Mouse (Mus musculus) layer of hippocampus, postnatal 25 days (tissue): ENCODE measurements at regions not wholly inside any gene's neighbourhood (a gene's known extent, or its start where the extent isn't known, plus 50 kb on each side); places are given as distances from the start of the nearest gene placed in this dataset.
"Not testable (repeated sequence)": the region's sequence is repeated elsewhere in the genome, so short reads cannot be mapped to it uniquely, and the experiment has no call there.

ENCODE experiments used
- DNase-seq, 2 experiments: peaks; one replicate each; pipeline ENCODE4 v3.0.0; 2022; ENCODE audit warnings: mixed read lengths in 2 of 2, low spot score in 1 of 2; ENCODE audit errors: extremely low spot score in 1 of 2

DNA sequence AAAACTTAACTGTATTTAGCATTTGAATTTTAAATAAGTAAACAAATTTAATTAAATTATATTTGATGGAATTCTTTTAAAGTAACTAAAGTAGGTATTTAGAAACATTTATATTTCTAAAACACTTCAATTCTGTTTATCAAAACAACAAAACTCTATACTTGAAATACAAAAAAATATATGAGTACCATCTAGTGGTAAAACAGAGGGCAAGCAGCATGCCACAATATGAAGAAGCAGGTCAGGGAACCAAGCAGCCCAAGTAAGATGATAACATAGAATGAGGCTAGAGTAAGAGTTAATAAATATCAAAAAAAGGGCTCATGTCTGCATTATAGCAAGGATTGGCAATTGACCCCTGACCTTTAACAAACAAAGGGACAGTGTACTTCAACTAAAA, 639.7 kb downstream of the Cdh10 start:
- no peak for DNase-seq

- peak in 1 of 2 experiments; percentile 44 for DNase-seq
These were observed 654.8 kb downstream of the Cdh10 start for GRCm38 (mm10) chr15:19473521-19473920.

DNA sequence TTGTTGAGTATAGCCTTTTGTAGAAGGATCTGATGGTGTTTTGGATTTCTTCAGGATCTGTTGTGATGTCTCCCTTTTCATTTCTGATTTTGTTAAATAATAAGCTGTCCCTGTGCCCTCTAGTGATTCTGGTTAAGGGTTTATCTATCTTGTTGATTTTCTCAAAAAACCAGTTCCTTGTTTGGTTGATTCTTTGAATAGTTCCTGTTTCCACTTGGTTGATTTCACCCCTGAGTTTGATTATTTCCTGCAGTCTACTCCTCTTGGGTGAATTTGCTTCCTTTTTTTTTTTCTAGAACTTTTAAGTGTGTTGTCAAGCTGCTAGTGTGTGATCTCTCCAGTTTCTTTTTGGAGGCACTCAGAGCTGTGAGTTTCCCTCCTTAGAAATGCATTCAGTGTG, 674.8 kb downstream of the Cdh10 start:
- DNase-seq, result not testable (repeated sequence)

- no peak for DNase-seq
These were observed 700.6 kb downstream of the Cdh10 start for GRCm38 (mm10) chr15:19519377-19519776.

- DNase-seq, result no peak
These were observed 721.9 kb downstream of the Cdh10 start for GRCm38 (mm10) chr15:19540676-19541075.

DNA sequence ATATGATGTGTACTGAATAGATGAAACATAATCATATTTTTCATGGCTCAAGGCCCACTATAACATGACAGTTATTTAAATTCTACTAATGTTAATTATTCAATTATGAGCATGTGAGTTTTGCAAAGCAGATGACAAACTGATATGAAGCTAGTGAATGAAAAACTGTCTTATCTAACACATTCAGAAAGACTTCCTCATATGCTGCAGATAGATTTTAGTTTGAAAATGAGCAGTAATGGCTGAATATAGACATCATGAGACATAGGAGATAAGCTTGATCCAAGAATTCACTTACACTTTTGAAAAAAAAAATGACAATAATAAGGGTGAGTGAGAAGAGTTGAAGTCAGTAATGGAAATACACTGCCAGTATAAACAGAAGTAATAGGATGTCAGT, 731.0 kb downstream of the Cdh10 start:
- no peak for DNase-seq

DNA sequence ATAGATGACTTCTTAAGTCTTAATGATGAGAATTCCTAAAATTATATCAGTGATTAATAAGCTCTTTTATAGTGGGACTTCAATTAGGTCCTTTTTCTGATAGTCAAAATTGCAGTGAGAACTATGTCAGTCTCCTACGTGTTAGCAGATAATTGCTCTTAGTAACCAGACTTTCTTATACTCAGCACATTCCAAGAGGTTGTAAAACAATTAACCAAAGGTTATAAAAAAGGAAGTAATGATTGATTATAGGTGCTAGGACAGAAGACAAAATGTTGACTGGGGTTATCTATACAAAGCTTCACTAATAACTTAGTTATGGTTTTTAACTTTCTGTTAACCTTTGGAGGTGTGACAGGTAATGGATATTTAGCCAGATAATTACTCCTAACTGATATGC, 766.0 kb downstream of the Cdh10 start:
- no peak for DNase-seq

- DNase-seq, result no peak
These were observed 766.5 kb downstream of the Cdh10 start for GRCm38 (mm10) chr15:19585281-19585680.

DNA sequence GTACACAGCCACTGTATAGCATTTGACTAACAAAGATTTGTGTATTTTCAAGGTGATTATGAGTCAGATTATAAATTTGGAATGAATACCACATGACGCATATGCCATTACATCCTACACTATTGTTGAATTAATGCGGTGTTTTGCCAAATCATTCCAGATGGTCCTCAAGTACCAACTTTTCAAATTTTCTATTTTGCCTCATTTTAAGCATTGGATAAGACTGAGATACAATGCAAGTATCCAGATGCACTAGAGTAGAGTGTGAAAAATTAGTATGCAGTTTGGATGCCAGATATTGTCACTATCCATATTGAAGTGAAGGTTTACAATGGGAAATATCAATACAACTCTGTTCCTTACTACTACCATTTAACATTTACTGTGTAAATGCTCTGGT, 775.0 kb downstream of the Cdh10 start:
- no peak for DNase-seq

DNA sequence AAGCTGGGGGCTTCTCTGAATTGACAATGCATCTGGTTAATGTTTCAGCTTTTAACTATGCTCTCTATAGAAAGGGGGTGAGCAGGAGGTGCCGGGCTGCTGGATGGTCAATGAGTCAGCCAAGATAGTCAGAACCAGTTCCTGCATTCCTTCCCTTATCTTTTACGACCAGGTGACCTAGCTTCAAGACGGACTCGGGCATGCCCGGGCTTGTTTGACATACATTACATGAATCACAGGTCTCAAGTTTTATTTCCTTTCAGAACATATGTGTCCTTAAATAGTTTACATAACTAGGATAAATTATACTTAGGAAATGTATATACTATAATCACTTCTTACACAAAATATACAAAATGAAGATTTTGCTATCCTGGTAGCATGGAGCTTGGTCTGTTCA, 803.6 kb downstream of the Cdh10 start:
- not testable (repeated sequence) for DNase-seq

- no peak for DNase-seq
These were observed 781.7 kb upstream of the Cdh12 start for GRCm38 (mm10) chr15:19667380-19667779.

GRCm38 (mm10) chr15:19675545-19675944, 773.5 kb upstream of the Cdh12 start:
- no peak for DNase-seq

DNA sequence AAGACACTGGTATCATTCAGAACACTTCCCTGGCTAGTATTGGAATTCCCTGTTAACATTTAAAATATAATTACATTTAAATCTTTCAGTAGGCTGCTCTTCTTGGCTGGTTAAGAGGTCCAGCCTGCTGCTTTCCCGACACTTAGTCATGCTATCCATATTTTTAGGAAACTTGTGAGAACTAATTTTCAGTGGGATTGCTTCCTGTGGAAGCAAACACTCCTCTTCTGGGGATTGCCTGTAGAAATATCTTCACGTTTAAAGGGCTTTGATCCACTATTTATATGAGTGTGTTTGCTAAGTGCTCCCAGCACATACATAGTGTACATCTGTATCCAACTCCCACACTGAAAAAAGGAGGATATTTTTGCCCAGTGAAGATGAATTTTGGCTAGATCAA, 761.8 kb upstream of the Cdh12 start:
- no peak for DNase-seq

GRCm38 (mm10) chr15:19711764-19712163, 737.3 kb upstream of the Cdh12 start:
- DNase-seq, result no peak
